Mouse (Mus musculus) natural killer cell, adult 2 months (primary cell): ENCODE results near the gene Cwh43.
A peak's percentile ranks its signal among the peaks of the same experiment; 100 is the strongest.
"Not testable (repeated sequence)": the region's sequence is repeated elsewhere in the genome, so short reads cannot be mapped to it uniquely, and the experiment has no call there.

Source experiments
- DNase-seq, 2 experiments: peaks; one replicate each; pipeline ENCODE4 v3.0.0; 2022; ENCODE audit warnings: low spot score in 2 of 2

Cwh43 gene

DNA sequence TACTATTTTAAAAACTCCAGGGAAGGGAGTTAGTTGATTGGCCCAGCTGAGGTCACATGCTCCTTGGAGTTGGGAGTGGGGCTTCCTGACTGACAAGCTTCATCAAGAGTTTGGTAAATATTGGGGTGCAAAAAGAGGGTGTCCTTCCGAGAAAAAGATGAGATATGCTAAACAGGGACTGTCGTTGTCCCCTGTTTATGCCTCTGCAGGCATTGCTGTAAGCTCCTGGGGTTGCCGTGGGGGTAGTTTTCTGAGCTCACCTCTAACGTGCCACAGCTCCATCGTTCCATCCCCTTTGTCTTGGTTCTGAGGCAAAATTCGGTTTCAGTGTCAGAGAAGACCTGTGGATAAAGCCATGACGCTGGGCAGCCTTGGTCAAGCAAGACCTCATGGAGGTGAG, 74.8 kb downstream of the Cwh43 start, which contains the start of gene Dcun1d4:
Gene Dcun1d4 (plus strand): TSS at position 301 of the 400 bp plus-strand sequence.
- DNase-seq, result no peak

DNA sequence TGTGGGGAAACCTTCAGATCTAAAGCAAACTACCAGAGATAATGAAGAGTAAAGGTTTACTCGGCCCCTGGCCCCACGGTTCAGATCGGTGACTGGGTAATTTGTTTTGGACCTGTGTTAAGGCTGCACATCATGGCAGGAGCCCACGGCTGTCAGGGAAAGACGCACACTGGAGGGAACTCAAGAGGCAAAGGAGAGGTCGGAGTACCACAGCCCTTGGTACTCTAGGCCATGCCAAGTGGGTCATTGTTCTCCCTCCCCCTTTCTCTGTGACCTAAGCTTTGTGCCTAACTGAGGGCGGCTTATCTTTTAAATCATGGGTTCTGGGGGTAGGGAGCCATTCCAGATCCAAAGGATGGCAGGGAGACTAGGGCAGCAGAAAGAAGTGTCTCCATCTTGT, 75.5 kb downstream of the Cwh43 start:
- no peak for DNase-seq

DNA sequence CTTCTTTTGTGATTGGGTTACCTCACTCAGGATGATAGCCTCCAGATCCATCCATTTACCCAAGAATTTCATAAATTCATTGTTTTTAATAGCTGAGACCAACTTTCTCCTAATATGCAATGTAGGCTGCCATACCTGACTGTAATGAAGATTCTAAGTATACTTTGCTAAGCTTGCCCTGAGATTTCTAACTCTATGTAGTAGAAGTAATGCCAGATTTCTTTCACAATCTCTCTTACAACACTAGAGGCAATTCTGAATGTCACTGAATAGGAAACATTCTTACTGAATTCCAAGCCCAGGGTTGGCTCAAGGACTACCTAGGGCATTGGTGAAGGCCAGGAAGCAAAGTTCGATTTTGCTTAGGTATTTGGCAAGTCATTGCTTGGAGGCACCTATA, 76.5 kb downstream of the Cwh43 start:
- not testable (repeated sequence) for DNase-seq

DNA sequence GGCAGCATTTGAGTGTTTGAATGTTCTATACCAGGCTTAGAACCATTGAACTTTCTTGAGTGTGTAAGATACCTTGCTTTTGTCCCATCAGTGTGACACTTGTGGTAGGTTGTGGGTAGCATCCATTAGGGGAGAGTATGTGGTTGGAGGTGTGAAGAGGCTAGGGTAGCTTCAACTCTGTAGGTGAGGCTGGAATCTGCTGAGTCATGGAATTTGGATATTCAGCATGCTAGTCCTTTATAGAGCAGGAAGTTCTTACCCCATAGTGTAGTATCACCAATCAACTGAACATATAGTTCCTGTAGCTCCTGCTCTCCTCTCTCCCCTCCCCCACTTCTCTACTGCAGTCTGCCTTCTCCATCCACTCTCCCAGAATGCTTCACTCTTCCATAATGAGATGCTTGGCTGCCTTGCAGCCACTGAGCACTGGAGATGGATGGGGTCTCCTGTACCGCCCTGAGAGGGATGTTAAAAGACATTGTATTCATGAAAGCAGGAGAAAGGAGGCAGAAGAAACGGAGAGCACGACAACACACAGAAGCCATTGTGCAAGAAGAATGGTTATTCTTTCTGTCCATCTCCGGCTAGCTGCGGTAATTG, 78.2 kb downstream of the Cwh43 start:
- no peak for DNase-seq

DNA sequence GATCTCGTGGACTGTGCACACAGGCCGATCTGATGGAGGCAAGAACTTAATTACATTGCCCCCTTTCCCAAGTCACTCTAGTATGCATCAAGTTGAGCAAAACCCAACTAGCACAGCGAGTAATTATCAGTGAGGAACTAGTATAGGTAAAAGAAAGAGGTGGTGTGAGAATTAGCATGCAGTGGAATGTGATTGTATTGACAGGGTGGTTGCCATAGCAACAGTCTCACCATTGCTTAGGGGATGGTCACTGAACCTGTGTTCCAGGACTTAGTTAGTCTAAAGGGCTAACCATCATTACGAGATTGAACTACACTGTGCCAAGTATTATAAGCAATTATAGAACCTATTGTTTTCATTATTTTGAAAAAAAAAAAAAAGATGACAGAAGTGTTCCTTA, 80.6 kb downstream of the Cwh43 start:
- DNase-seq, result no peak

DNA sequence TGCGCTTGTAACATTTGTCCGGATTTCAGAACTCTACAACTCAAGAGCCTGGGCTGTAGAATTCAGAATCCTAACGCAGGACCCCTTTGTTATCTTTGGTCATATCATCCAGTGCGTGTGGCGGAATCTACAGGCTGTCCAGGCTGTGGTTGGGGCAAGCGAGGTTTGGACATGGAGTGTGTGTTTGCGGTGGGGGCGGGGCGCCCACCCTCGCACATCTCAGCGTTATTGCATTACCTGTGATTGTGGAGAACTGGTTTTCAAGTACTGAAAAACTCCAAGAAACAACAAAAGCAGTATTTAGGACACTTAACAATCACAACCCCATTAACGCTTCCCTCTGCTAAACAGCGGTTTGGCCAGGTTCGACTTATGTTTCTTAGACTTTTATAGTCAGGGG, 84.0 kb downstream of the Cwh43 start:
- DNase-seq, result no peak

DNA sequence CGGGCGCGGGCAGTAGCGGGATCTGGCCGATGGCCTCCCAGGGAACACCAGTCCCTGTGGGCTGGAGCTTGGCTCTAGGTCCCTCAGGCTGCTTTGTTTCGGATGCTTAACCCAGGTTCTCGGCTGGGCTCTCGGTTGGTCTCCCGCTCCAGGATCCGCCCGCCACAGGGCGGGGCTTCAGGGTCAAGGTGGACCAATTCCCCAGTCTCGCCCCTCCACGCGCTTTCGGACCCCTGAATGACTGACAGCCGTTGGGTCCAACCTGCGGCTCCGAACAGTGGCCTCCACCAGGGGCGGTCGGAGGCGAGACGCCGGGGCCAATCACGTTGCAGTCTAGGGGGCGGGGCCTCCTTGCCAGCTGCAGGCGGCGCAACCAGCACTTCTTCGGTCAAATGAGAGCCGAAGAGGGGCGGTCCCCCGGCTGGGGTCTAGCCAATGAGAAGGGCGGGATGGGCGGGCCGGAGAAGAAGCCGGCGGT, 84.8 kb downstream of the Cwh43 start:
- peak; percentile 97 to 98 for DNase-seq

DNA sequence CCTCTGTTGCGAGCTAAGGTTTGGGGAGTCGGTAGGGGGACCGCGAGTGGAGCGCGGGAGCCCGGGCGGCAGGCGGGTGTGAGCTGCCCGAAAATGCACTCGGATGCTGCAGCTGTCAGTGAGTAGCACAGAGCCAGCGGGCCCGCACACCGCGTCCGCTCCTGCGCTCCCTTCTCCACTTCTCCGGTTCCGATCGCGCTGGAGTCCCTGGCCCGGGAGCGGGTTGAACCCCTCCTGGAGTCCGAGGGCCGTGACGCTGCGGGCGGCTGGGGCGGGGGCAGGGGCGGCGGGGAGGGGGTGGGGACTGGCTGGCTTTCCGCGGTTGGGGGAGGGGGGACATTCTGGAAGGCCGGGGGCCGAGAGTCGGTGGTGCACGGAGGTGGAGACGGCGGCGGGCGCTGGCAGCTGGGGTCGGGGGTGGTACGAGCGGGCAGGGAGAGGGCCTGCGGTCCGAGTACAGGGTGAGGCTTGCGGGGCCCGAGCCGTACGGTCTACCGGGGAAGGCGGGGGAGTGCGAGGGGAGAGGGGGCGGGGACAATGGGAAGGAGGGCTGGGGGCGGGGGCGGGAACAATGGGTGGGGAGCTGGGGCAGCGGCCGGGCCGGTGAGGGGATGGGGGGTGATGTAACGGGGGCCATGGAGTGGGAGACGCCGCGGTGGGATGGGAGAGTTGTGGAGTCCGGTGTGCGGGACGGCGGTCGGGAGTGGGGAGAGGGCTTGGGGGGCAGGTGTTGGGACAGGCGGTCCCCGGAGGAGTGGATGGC, 85.4 kb downstream of the Cwh43 start:
- DNase-seq, result no peak

DNA sequence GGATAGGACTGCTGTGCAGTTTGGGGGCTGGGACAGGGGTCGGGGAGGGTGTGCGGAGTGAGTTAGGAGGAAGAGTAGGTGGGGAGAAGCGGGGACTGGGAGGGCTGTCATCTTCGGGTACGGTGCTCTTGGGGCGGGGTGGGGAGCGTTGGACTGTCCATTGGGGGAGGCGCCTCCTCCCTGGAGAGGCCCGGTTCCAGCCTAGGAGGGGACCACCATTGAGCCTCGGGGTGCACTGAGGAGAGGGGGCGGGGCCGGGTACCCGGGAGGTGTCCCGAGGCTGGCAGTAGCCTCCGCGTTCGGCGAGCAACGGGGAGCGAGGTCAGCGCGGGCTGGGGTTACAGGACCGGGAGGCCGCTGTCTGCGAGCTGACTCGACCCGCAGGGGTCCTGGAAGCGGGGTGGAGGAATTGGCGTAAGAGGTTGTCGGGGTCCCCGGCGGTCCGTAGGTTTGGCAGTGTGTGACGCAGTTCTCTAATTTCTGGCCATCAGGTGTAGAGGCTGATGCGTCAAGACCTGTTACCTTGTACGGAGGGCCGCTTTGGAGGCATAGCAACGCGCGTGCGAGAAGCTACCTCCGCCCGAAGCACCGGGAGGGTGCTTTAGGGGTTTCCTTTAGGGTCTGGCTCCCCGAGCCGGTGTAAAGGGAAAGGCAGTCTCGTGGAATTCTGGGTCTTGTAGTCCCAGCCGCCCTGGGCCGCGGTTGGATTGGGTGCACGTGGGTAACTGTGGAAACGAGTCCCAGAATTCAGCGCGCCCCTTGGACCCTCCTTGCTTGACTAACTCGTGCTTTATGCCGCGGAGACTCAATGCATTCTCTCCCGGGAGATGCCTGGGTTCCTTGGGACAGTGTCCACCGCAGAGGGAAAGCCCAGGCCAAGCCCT, 86.2 kb downstream of the Cwh43 start:
- DNase-seq, result peak; percentile 62 to 71

DNA sequence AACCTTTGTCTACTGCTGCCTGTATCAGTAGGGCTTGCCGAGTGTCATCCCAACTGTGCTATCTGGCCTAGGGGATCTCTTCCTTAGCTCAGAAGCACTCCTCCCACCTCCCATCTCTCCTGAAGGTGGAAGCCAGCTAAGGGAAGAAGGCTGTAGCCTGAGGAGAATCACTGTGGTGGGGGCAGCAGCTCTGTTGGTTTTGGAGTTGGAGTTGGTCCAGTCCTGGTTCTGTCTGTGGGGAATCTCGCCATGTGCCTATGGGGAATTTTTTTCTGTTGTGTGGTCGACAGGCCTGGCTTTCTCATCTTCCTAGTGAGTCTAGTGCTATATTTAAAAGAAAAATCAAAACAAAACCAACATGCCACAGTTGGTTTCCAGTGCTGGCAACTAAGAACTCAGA, 91.5 kb downstream of the Cwh43 start:
- DNase-seq, result no peak

DNA sequence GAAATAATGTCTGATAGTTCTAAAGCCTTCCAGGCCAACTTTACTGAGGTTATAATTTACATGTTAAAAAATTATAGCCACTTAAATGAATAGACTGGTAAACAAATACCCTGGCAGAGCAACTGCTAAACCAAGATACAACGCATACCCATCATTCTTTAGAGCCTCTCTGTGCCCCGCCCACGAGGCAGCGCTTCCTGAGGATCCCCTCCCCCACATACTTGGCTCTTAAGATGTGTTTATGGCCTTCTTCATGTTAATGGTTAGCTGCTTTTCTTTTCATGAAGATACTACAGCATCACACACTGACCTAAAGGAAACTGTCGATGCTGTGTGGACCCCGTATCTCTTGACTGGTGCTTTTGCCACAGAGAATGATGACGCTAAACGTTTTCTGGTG, 92.7 kb downstream of the Cwh43 start:
- no peak for DNase-seq

DNA sequence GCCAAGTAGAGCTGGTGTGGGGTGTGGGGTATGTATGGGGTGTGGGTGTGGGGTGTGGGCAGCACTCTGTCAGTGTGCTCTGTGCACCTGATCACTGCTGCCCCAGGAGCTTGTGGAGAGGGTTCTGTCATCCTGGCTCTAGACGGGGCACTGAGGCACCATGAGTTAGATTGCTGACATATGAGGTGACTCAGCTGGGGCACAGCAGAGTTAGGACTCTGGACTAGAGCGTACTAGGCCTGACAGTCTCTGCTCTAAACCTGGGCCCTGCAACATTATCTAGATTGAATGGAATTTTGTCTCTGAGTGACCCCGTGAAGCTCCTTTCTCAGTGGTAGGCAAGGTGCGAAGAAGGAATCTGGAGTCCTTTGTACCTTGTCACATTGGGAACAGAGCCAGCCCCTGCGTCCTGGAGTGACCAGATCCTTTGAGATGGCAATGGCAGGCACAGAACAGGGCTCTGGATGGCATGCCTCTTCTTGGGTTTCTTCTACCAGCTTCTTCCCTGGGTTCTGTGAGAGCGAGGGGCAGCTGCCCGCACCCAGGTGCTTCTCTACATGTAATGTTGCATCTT, 95.1 kb downstream of the Cwh43 start:
- DNase-seq, result no peak

DNA sequence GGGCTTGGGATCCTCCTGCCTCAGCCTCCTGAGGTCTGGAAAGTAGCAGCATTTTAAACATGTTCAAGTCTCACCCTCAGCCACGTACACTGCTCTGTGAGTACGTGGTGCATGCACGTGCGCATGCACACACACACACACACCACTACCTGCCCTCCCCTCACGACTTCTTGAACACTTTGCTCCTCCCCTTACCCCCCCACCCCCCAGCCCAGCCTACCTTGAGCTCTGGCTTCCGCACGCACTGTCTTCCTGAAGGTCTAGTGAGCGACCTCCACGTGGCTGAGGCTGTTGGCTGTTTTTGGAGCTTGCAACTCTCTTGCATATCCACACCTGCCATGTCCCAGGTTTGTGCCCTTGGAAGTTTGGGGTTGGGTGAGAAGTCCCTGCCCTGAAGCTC, 96.5 kb downstream of the Cwh43 start:
- no peak for DNase-seq
